Mouse (Mus musculus) MEL (cell line): ENCODE data around the gene Mcm3ap. TPM values are rescaled to one million over a fixed set of nuclear protein-coding genes. Genes with fewer than 3 reads are reported as not detected.

Experiments used
- DNase-seq: peaks from one replicate; pipeline ENCODE4 v3.0.0; 2011; ENCODE audit warnings: low read depth, low spot score
- H3K27ac ChIP-seq: 2 replicates; pipeline ENCODE4 v1.5.1; 2012; ENCODE audit warnings: low read depth, mild to moderate bottlenecking, control low read depth, low read length, moderate library complexity; ENCODE audit not compliant: control insufficient read depth
- H3K27me3 ChIP-seq, 2 experiments: fragments of 150-350 bp in 1 of 2; sonication (generic) in 1 of 2; 2 replicates each; pipeline ENCODE4 v1.6.1; 2012; ENCODE audit warnings: low read length in 2 of 2, mild to moderate bottlenecking in 2 of 2, improper control_type of control experiment in 1 of 2, moderate library complexity in 1 of 2; ENCODE audit not compliant: insufficient read depth in 2 of 2, control insufficient read depth in 1 of 2
- H3K36me3 ChIP-seq, 2 experiments: 2 replicates each; pipeline ENCODE4 v1.6.1; 2012 to 2014; ENCODE audit warnings: low read length in 2 of 2, improper control_type of control experiment in 1 of 2, inconsistent platforms in 1 of 2, mild to moderate bottlenecking in 1 of 2; ENCODE audit not compliant: insufficient read depth in 2 of 2, control insufficient read depth in 1 of 2
- H3K4me1 ChIP-seq, 2 experiments: fragments of 150-350 bp in 1 of 2; sonication (generic) in 1 of 2; 2 replicates each; pipeline ENCODE4 v1.6.1; 2012; ENCODE audit warnings: low read length in 2 of 2, improper control_type of control experiment in 1 of 2, mild to moderate bottlenecking in 1 of 2; ENCODE audit not compliant: insufficient read depth in 2 of 2, control insufficient read depth in 1 of 2
- H3K4me3 ChIP-seq, 2 experiments: fragments of 150-350 bp in 1 of 2; sonication (generic) in 1 of 2; 2 replicates each; pipeline ENCODE4 v1.5.1; 2012; ENCODE audit warnings: low read depth in 2 of 2, low read length in 2 of 2, mild to moderate bottlenecking in 2 of 2, moderate library complexity in 2 of 2, control low read depth in 1 of 2, improper control_type of control experiment in 1 of 2; ENCODE audit not compliant: control insufficient read depth in 1 of 2, insufficient read depth in 1 of 2
- H3K79me2 ChIP-seq: 2 replicates; pipeline ENCODE4 v1.6.1; 2012; ENCODE audit warnings: mild to moderate bottlenecking, low read length, moderate library complexity; ENCODE audit not compliant: control insufficient read depth, poor library complexity, insufficient read depth
- H3K9ac ChIP-seq: 2 replicates; pipeline ENCODE4 v1.6.1; 2012; ENCODE audit warnings: low read depth, mild to moderate bottlenecking, control low read depth, low read length, moderate library complexity; ENCODE audit not compliant: control insufficient read depth, poor library complexity, severe bottlenecking
- H3K9me3 ChIP-seq: fragments of 150-350 bp; sonication (generic); replicated peaks from 2 replicates; pipeline ENCODE4 v1.6.1; 2012; ENCODE audit warnings: mild to moderate bottlenecking, low read length, improper control_type of control experiment, moderate library complexity; ENCODE audit not compliant: insufficient read depth
- CHD1 ChIP-seq: IDR thresholded peaks from 2 replicates; pipeline ENCODE4 v1.6.1; 2012; ENCODE audit warnings: low read depth, mild to moderate bottlenecking, inconsistent platforms, low read length, improper control_type of control experiment
- CHD2 ChIP-seq: IDR thresholded peaks from 2 replicates; pipeline ENCODE4 v1.6.1; 2011; ENCODE audit warnings: low read length, improper control_type of control experiment
- CTCF ChIP-seq, 3 experiments: IDR thresholded peaks in 2 of 3; conservative IDR thresholded peaks in 1 of 3; 2 replicates each; pipeline ENCODE4 v1.5.1; 2011 to 2012; ENCODE audit warnings: low read length in 3 of 3, low read depth in 2 of 3, mild to moderate bottlenecking in 2 of 3, improper control_type of control experiment in 1 of 3, inconsistent platforms in 1 of 3, mixed read lengths in 1 of 3, moderate library complexity in 1 of 3; ENCODE audit not compliant: control insufficient read depth in 1 of 3, insufficient read depth in 1 of 3, poor library complexity in 1 of 3, severe bottlenecking in 1 of 3
- ELF1 ChIP-seq: IDR thresholded peaks from 2 replicates; pipeline ENCODE4 v1.6.1; 2014; ENCODE audit warnings: low read depth, mild to moderate bottlenecking, inconsistent platforms, low read length, improper control_type of control experiment, moderate library complexity
- EP300 ChIP-seq, 2 experiments: IDR thresholded peaks; 2 replicates each; pipeline ENCODE4 v1.6.1; 2011; ENCODE audit warnings: improper control_type of control experiment in 2 of 2, low read length in 2 of 2, low read depth in 1 of 2, mild to moderate bottlenecking in 1 of 2
- ETS1 ChIP-seq: IDR thresholded peaks from 2 replicates; pipeline ENCODE4 v1.6.1; 2012; ENCODE audit warnings: low read depth, mild to moderate bottlenecking, inconsistent platforms, low read length, improper control_type of control experiment, moderate library complexity
- GABPA ChIP-seq: IDR thresholded peaks from 2 replicates; pipeline ENCODE4 v1.6.1; 2012; ENCODE audit warnings: low read depth, mild to moderate bottlenecking, inconsistent platforms, low read length, improper control_type of control experiment, moderate library complexity
- GATA1 ChIP-seq: IDR thresholded peaks from 2 replicates; pipeline ENCODE4 v1.6.1; 2011; ENCODE audit warnings: low read depth, low read length, improper control_type of control experiment
- HCFC1 ChIP-seq: IDR thresholded peaks from 2 replicates; pipeline ENCODE4 v1.6.1; 2012; ENCODE audit warnings: low read depth, mild to moderate bottlenecking, inconsistent platforms, low read length, improper control_type of control experiment, moderate library complexity
- JUND ChIP-seq: IDR thresholded peaks from 2 replicates; pipeline ENCODE4 v1.6.1; 2011; ENCODE audit warnings: low read depth, mild to moderate bottlenecking, improper control_type of control experiment, low read length
- KAT2A ChIP-seq: conservative IDR thresholded peaks from 2 replicates; pipeline ENCODE4 v1.6.1; 2012; ENCODE audit warnings: low read depth, low read length, improper control_type of control experiment, inconsistent platforms
- MAFK ChIP-seq: IDR thresholded peaks from 2 replicates; pipeline ENCODE4 v1.6.1; 2011; ENCODE audit warnings: low read depth, mild to moderate bottlenecking, low read length, improper control_type of control experiment, borderline replicate concordance
- MAX ChIP-seq: IDR thresholded peaks from 2 replicates; pipeline ENCODE4 v1.6.1; 2011; ENCODE audit warnings: low read length, improper control_type of control experiment
- MAZ ChIP-seq: IDR thresholded peaks from 2 replicates; pipeline ENCODE4 v1.6.1; 2012; ENCODE audit warnings: low read depth, mild to moderate bottlenecking, inconsistent platforms, low read length, improper control_type of control experiment
- MEF2A ChIP-seq: IDR thresholded peaks from 2 replicates; pipeline ENCODE4 v1.6.1; 2014; ENCODE audit warnings: low read depth, mild to moderate bottlenecking, inconsistent platforms, low read length, improper control_type of control experiment; ENCODE audit not compliant: poor library complexity, insufficient replicate concordance, severe bottlenecking; ENCODE audit errors: extremely low read depth
- MXI1 ChIP-seq: IDR thresholded peaks from 2 replicates; pipeline ENCODE4 v1.6.1; 2011; ENCODE audit warnings: mild to moderate bottlenecking, low read depth, low read length, improper control_type of control experiment
- MYB ChIP-seq: IDR thresholded peaks from 2 replicates; pipeline ENCODE4 v1.6.1; 2011; ENCODE audit warnings: mild to moderate bottlenecking, low read depth, low read length, improper control_type of control experiment
- MYC ChIP-seq: IDR thresholded peaks from 2 replicates; pipeline ENCODE4 v1.6.1; 2011; ENCODE audit warnings: low read depth, mild to moderate bottlenecking, low read length, improper control_type of control experiment, moderate library complexity
- NELFE ChIP-seq: IDR thresholded peaks from 2 replicates; pipeline ENCODE4 v1.6.1; 2011; ENCODE audit warnings: low read depth, low read length, improper control_type of control experiment
- POLR2A ChIP-seq, 2 experiments: IDR thresholded peaks; 2 replicates each; pipeline ENCODE4 v1.6.1; 2011 to 2012; ENCODE audit warnings: low read length in 2 of 2, mild to moderate bottlenecking in 2 of 2, control low read depth in 1 of 2, improper control_type of control experiment in 1 of 2, low read depth in 1 of 2, moderate library complexity in 1 of 2; ENCODE audit not compliant: control insufficient read depth in 1 of 2, insufficient read depth in 1 of 2, poor library complexity in 1 of 2
- POLR2AphosphoS5 ChIP-seq: IDR thresholded peaks from 2 replicates; pipeline ENCODE4 v1.6.1; 2012; ENCODE audit warnings: low read depth, borderline replicate concordance, mild to moderate bottlenecking, inconsistent platforms, low read length, moderate library complexity, mixed read lengths
- RAD21 ChIP-seq: IDR thresholded peaks from 2 replicates; pipeline ENCODE4 v1.6.1; 2011; ENCODE audit warnings: mild to moderate bottlenecking, low read depth, low read length, improper control_type of control experiment
- RCOR1 ChIP-seq: IDR thresholded peaks from 2 replicates; pipeline ENCODE4 v1.6.1; 2012; ENCODE audit warnings: low read depth, mild to moderate bottlenecking, inconsistent platforms, low read length, improper control_type of control experiment
- SIN3A ChIP-seq: IDR thresholded peaks from 2 replicates; pipeline ENCODE4 v1.6.1; 2012; ENCODE audit warnings: low read length, improper control_type of control experiment, inconsistent platforms
- TAL1 ChIP-seq: IDR thresholded peaks from 2 replicates; pipeline ENCODE4 v1.6.1; 2012; ENCODE audit warnings: mild to moderate bottlenecking, inconsistent platforms, low read length, moderate library complexity, mixed read lengths
- TBP ChIP-seq: IDR thresholded peaks from 2 replicates; pipeline ENCODE4 v1.8.0; 2011; ENCODE audit warnings: low read depth, low read length, improper control_type of control experiment
- TCF12 ChIP-seq: IDR thresholded peaks from 2 replicates; pipeline ENCODE4 v1.6.1; 2014; ENCODE audit warnings: low read depth, mild to moderate bottlenecking, inconsistent platforms, low read length, improper control_type of control experiment, moderate library complexity
- UBTF ChIP-seq: IDR thresholded peaks from 2 replicates; pipeline ENCODE4 v1.6.1; 2012; ENCODE audit warnings: low read depth, mild to moderate bottlenecking, inconsistent platforms, low read length, improper control_type of control experiment, moderate library complexity, borderline replicate concordance; ENCODE audit not compliant: insufficient read depth
- USF1 ChIP-seq: IDR thresholded peaks from 2 replicates; pipeline ENCODE4 v1.6.1; 2014; ENCODE audit warnings: low read depth, mild to moderate bottlenecking, inconsistent platforms, low read length, improper control_type of control experiment, moderate library complexity
- USF2 ChIP-seq, 2 experiments: IDR thresholded peaks; 2 replicates each; pipeline ENCODE4 v1.6.1; 2011 to 2012; ENCODE audit warnings: improper control_type of control experiment in 2 of 2, low read length in 2 of 2, borderline replicate concordance in 1 of 2, inconsistent platforms in 1 of 2, low read depth in 1 of 2, mild to moderate bottlenecking in 1 of 2; ENCODE audit not compliant: insufficient read depth in 1 of 2
- ZKSCAN1 ChIP-seq: IDR thresholded peaks from 2 replicates; pipeline ENCODE4 v1.6.1; 2012; ENCODE audit warnings: low read depth, mild to moderate bottlenecking, inconsistent platforms, low read length, improper control_type of control experiment, moderate library complexity
- ZMIZ1 ChIP-seq: IDR thresholded peaks from 2 replicates; pipeline ENCODE4 v1.6.1; 2012; ENCODE audit warnings: low read depth, mild to moderate bottlenecking, inconsistent platforms, low read length, improper control_type of control experiment, moderate library complexity
- polyA plus RNA-seq, 2 experiments: library from polyadenylated mRNA; stranded (reverse) in 1 of 2; unstranded in 1 of 2; fragments of >175 nt in 1 of 2; fragments of >200 nt in 1 of 2; gene quantifications; 2 replicates each; pipeline versions ENCODE4 v1.2.1 to v1.2.4; 2012; ENCODE audit warnings: low replicate concordance in 2 of 2, low read depth in 1 of 2; ENCODE audit not compliant: insufficient read length in 2 of 2, insufficient read depth in 1 of 2, missing spikeins in 1 of 2
- total RNA-seq: library from RNA; depleted of rRNA; stranded (reverse); fragments of 300-350 nt; gene quantifications from 2 replicates; pipeline ENCODE4 v1.2.3, GENCODE M21; 2012

Gene Mcm3ap
- total and polyA plus RNA-seq, 3 experiments = 39.6 to 57.0 TPM; not detected in 1

DNA sequence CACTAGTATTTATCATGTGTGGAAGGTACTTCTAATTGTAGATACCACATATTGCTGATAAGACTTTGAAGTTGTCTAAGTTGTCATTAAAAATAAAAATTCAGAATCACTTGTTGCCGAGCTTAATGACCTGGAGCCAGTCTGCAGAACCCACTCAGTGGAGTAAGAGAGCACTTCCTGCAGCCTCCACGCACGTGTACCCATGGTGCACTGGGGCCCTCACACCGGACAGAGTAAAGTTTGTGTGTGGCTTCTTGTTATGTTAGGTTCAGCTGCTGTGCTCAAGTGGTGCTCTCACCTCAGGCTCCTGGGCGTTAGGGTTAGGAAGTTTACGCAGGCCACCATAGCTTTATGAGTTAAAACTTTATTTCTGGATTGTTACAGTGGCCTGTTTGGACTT, 26.8 kb downstream of the Mcm3ap start (continued):
- no peak for TF ChIP-seq MAZ
- TF ChIP-seq EP300 (IDR thresholded peaks at IDR 0.05; ENCODE audit: low read depth in 1 of 2, low read length in 2 of 2) = peak; percentile 48 to 65; a peak in 2 of 4 replicates
- TF ChIP-seq HCFC1 = peak; percentile 64
- TF ChIP-seq MEF2A = no peak

DNA sequence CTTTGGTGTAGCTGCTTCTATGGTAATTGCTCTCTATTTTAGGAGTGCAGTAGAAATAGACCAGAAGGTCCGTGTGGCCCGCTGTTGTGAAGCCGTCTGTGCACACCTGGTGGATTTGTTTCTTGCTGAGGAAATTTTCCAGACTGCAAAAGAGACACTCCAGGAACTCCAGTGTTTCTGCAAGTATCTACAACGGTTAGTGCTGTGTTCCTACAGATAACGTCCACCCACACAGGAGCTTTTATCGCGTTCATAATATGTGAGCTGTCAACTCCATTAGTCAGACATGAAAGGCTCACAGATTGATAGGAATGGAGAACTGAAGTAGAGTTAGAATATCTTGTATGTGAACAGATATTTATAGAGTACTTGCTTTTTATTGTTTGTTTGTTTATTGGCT, 27.6 kb downstream of the Mcm3ap start:
- DNase-seq = peak; percentile 79
- peak overlapping the region; percentile 88 for H3K27ac ChIP-seq

DNA sequence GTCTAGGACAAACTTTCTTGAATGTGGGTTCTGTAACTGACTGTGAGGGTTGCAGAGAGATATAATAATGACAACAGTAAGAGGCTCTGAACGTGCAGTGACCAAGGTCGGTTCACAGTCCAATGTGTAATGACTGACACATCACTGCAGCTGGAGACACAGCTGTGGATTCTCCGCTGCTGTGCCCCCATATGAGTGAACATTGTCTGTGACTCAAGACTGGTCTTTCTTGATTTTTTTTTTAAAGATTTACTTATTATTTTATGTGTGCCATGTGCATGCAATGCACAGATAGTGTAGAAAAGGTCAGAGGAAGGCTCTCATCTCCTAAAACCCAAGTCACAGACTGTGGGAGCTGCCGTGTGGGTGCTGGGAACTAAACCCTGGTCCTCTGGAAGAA, 28.8 kb downstream of the Mcm3ap start:
- no peaks in the 10 kb centered on the region for H3K9me3 ChIP-seq
- no peak overlapping the region for H3K9ac ChIP-seq
- H3K4me1 ChIP-seq = peaks cover 25 to 37% of the 10 kb centered on the region in 2 experiments
- H3K4me3 ChIP-seq = no peak overlapping the region
- DNase-seq = no peak
- H3K27ac ChIP-seq = no peak overlapping the region
- no peaks in the 10 kb centered on the region for H3K79me2 ChIP-seq
- peaks cover 17 to 38% of the 10 kb centered on the region in 2 experiments for H3K36me3 ChIP-seq
- H3K27me3 ChIP-seq = no peaks in the 10 kb centered on the region
- TF ChIP-seq MEF2A = no peak
- no peak for TF ChIP-seq CTCF (IDR thresholded peaks at IDR 0.05 in 2 of 3, conservative IDR thresholded peaks at IDR 0.05 in 1 of 3; ENCODE audit: control insufficient read depth in 1 of 3, insufficient read depth in 1 of 3, low read depth in 2 of 3, low read length in 3 of 3, poor library complexity in 1 of 3, severe bottlenecking in 1 of 3)
- TF ChIP-seq TAL1 = no peak
- no peak for TF ChIP-seq MAX
- TF ChIP-seq ZKSCAN1 = no peak
- TF ChIP-seq GABPA = no peak
- TF ChIP-seq UBTF = no peak
- no peak for TF ChIP-seq SIN3A
- TF ChIP-seq, all 39 proteins: peak for 0

More for the DNA sequence above, 27.6 kb downstream of the Mcm3ap start:
- TF ChIP-seq NELFE (no peak), KAT2A (no peak), TCF12 (peak; percentile 95), MAFK (peak; percentile 55; the same call in 1 of the 2 replicates), MXI1 (peak; percentile 64), USF2 (IDR thresholded peaks at IDR 0.05; ENCODE audit: borderline replicate concordance in 1 of 2, insufficient read depth in 1 of 2, low read depth in 1 of 2, low read length in 2 of 2) (no peak), EP300 (IDR thresholded peaks at IDR 0.05; ENCODE audit: low read depth in 1 of 2, low read length in 2 of 2) (peak; percentile 99 to 100), POLR2AphosphoS5 (no peak), USF1 (no peak), CTCF (IDR thresholded peaks at IDR 0.05 in 2 of 3, conservative IDR thresholded peaks at IDR 0.05 in 1 of 3; ENCODE audit: control insufficient read depth in 1 of 3, insufficient read depth in 1 of 3, low read depth in 2 of 3, low read length in 3 of 3, poor library complexity in 1 of 3, severe bottlenecking in 1 of 3) (no peak), TAL1 (peak; percentile 82), ETS1 (peak; percentile 87), CHD1 (no peak), RCOR1 (peak; percentile 98), ELF1 (no peak), POLR2A (IDR thresholded peaks at IDR 0.05; ENCODE audit: control insufficient read depth in 1 of 2, insufficient read depth in 1 of 2, low read depth in 1 of 2, low read length in 2 of 2, poor library complexity in 1 of 2) (no peak), GATA1 (peak; percentile 98), TBP (peak; percentile 49), MYB (peak; percentile 94), ZKSCAN1 (no peak), SIN3A (peak; percentile 90), JUND (no peak), ZMIZ1 (no peak), RAD21 (no peak), CHD2 (no peak), MAZ (no peak), MYC (no peak)
- Histone ChIP-seq H3K4me3 (no peak overlapping the region), H3K9me3 (no peaks in the 10 kb centered on the region), H3K9ac (peak overlapping the region; percentile 41), H3K79me2 (no peaks in the 10 kb centered on the region), H3K27me3 (no peaks in the 10 kb centered on the region), H3K4me1 (peaks cover 25 to 37% of the 10 kb centered on the region in 2 experiments), H3K36me3 (peaks cover 14 to 38% of the 10 kb centered on the region in 2 experiments)
